Mouse (Mus musculus) heart, adult 2 months (tissue): ENCODE results near the gene Rc3h2.
A peak's percentile ranks its signal among the peaks of the same experiment; 100 is the strongest.

Experiments used
- EP300 ChIP-seq: fragments of 200-500 bp; IDR thresholded peaks from 2 replicates; pipeline ENCODE4 v1.6.1; 2011; ENCODE audit warnings: low read depth, low read length, control low read depth; ENCODE audit not compliant: insufficient read depth
- POLR2A ChIP-seq: fragments of 200-500 bp; IDR thresholded peaks from 2 replicates; pipeline ENCODE4 v1.6.1; 2011; ENCODE audit warnings: mild to moderate bottlenecking, low read depth, low read length, control low read depth; ENCODE audit not compliant: insufficient read depth

- TF ChIP-seq POLR2A (peak; percentile 97), EP300 (peak; percentile 77)
Measured at GRCm38 (mm10) chr2:37422306-37423304, at the start of gene Rc3h2.
